Mouse (Mus musculus): ENCODE results near the gene Vmn1r59. TPM values are rescaled to one million over a fixed set of nuclear protein-coding genes. Genes with fewer than 3 reads are reported as not detected.

Vmn1r59 gene
- not detected in 2 replicates for polyA plus RNA-seq (2012; rRNA removed)

GRCm38 (mm10) chr7:5456674-5457073 is at the start of gene Vmn1r59:
TSS of gene Vmn1r59 (minus strand) at chr7:5456774.

GRCm38 (mm10) chr7:5493856-5494255 is 37.3 kb upstream of the Vmn1r59 start, which contains the start of gene Vmn2r28:
TSS of gene Vmn2r28 (minus strand) at chr7:5493956.

GRCm38 (mm10) chr7:5413296-5413695 is 43.3 kb downstream of the Vmn1r59 start, which contains the start of gene Vmn1r58:
TSS of gene Vmn1r58 (minus strand) at chr7:5413396.

Other genes with a start within 250 kb of the Vmn1r59 start
- not detected in 2 replicates for gene Vmn1r57, start 238.3 kb downstream of the Vmn1r59 start, polyA plus RNA-seq (2012; rRNA removed)
- 0.24 TPM in 1 of 2 replicates, not detected in the other for gene Gm5065, start 106.2 kb downstream of the Vmn1r59 start, polyA plus RNA-seq (2012; rRNA removed)
- 0.35 and 0.81 TPM in 2 replicates for gene Nlrp2, start 105.7 kb downstream of the Vmn1r59 start, polyA plus RNA-seq (2012; rRNA removed)
- gene Vmn1r58, start 43.4 kb downstream of the Vmn1r59 start, polyA plus RNA-seq (2012; rRNA removed) = not detected in 2 replicates
- not detected in 2 replicates for gene Vmn2r28, start 37.2 kb upstream of the Vmn1r59 start, polyA plus RNA-seq (2012; rRNA removed)
- gene Vmn1r60, start 90.5 kb upstream of the Vmn1r59 start, polyA plus RNA-seq (2012; rRNA removed) = not detected in 2 replicates
- not detected in 2 replicates for gene Vmn1r61, start 156.5 kb upstream of the Vmn1r59 start, polyA plus RNA-seq (2012; rRNA removed)
- gene Vmn1r62, start 216.9 kb upstream of the Vmn1r59 start, polyA plus RNA-seq (2012; rRNA removed) = not detected in 2 replicates